In the genomic region with DNA sequence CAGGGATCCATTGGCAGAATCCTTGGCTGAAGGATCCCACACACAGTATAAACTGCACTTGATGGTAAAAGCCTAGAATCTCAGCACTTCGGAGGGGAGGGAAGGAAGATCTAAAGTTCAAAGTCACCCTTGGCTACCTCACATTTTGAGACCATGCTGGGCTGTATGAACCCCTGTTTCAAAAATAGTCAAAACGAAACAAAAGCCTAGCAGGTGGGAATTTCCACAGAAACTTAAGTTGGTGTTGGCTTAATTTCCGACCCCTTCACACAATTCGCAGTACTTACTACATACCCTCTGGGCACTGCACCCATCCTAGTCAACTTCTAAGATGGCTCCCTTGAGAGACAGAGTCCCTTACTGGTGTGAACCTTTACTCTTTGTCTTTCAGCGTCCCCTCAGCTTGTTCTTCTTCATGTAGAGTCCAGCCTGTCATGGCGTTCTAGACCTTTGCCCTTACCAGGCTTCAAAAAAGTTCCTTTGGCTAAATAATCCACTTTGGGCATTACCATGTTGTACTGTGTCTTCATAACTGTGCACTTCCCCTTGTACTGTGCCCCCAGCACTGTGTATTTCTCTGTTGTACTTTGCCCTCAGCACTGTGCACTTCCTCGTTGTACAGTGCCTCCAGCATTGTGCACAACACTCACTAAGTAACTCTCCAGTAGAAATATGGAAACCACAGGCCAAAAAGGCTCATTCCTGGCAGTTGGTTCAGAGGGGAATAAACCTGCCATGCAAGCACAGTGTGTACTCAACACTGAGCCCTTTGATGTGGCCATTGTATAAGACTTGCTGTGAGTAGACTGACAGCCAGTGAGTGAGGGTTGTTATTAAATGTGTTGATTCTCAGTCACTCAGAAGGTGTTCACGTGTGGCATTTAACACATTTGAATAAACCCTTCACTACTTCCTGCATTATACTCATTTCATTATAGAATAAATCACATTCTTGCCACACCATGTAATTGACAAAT, we compare ENCODE assay signal across 13 mouse cellular contexts.
DNase-seq lines count a peak whose midpoint lies in the region; ATAC-seq lines count a peak whose summit lies in the region.
"Had no signal": no experiment of that assay in that cellular context is flagged by ENCODE, and none has a peak within 500 bp of the region (broad histone marks: within the 10 kb centered on the region; RNA-seq: fewer than 3 reads in every experiment).

No protein-coding gene starts in this region.

- no peak overlapping the region for H3K4me3 ChIP-seq in kidney, embryonic 15.5 days (replicated peaks)
- no peak overlapping the region for H3K4me3 ChIP-seq in midbrain, embryonic 11.5 days (ENCODE audit: low read depth, low read length)
- H3K4me3 ChIP-seq in midbrain, embryonic 10.5 days, result no peak overlapping the region
- no peak overlapping the region for H3K4me3 ChIP-seq in intestine, embryonic 15.5 days (replicated peaks)
- H3K4me3 ChIP-seq: hindbrain, embryonic 15.5 days; lung, embryonic 15.5 days had no signal

- H3K9me3 ChIP-seq in kidney, embryonic 15.5 days (replicated peaks), result no peaks in the 10 kb centered on the region
- H3K9me3 ChIP-seq in midbrain, embryonic 11.5 days (ENCODE audit: control insufficient read depth, low read length), result no peaks in the 10 kb centered on the region
- no peaks in the 10 kb centered on the region for H3K9me3 ChIP-seq in midbrain, embryonic 10.5 days (replicated peaks)
- no peaks in the 10 kb centered on the region for H3K9me3 ChIP-seq in intestine, embryonic 15.5 days
- H3K9me3 ChIP-seq: hindbrain, embryonic 15.5 days; lung, embryonic 15.5 days had no signal

- no peak overlapping the region for H3K4me2 ChIP-seq in kidney, embryonic 15.5 days
- no peak overlapping the region for H3K4me2 ChIP-seq in midbrain, embryonic 11.5 days
- no peak overlapping the region for H3K4me2 ChIP-seq in intestine, embryonic 15.5 days (replicated peaks)
- H3K4me2 ChIP-seq: hindbrain, embryonic 15.5 days; lung, embryonic 15.5 days had no signal

- no peak for ATAC-seq in kidney, embryonic 15.5 days (replicated peaks; ENCODE audit: low FRiP score)
- 0 out of 2 replicates have a peak, but pooled peaks have one; percentile 27 for ATAC-seq in midbrain, embryonic 11.5 days (ENCODE audit: low FRiP score)
- peak; percentile 91 for ATAC-seq in intestine, embryonic 15.5 days
- ATAC-seq in frontal cortex, adult (ENCODE audit: low TSS enrichment), result no peak
- ATAC-seq: CD4-positive, CD25-positive, alpha-beta regulatory T cell, adult 4 months had no signal

- H3K27me3 ChIP-seq in kidney, embryonic 15.5 days, result no peaks in the 10 kb centered on the region
- no peaks in the 10 kb centered on the region for H3K27me3 ChIP-seq in midbrain, embryonic 11.5 days (ENCODE audit: control insufficient read depth, insufficient read depth, low read length)
- H3K27me3 ChIP-seq in midbrain, embryonic 10.5 days (ENCODE audit: low read depth, poor library complexity, severe bottlenecking), result no peaks in the 10 kb centered on the region
- no peaks in the 10 kb centered on the region for H3K27me3 ChIP-seq in intestine, embryonic 15.5 days (replicated peaks)
- H3K27me3 ChIP-seq: hindbrain, embryonic 15.5 days; lung, embryonic 15.5 days had no signal

- no peaks in the 10 kb centered on the region for H3K36me3 ChIP-seq in kidney, embryonic 15.5 days
- H3K36me3 ChIP-seq in midbrain, embryonic 11.5 days (ENCODE audit: control insufficient read depth, insufficient read depth, low read length), result no peaks in the 10 kb centered on the region
- H3K36me3 ChIP-seq in midbrain, embryonic 10.5 days, result no peaks in the 10 kb centered on the region
- no peaks in the 10 kb centered on the region for H3K36me3 ChIP-seq in intestine, embryonic 15.5 days
- H3K36me3 ChIP-seq: hindbrain, embryonic 15.5 days; lung, embryonic 15.5 days had no signal

- no peak overlapping the region for H3K9ac ChIP-seq in kidney, embryonic 15.5 days
- H3K9ac ChIP-seq in midbrain, embryonic 11.5 days (ENCODE audit: low read length), result no peak overlapping the region
- no peak overlapping the region for H3K9ac ChIP-seq in intestine, embryonic 15.5 days
- H3K9ac ChIP-seq: hindbrain, embryonic 15.5 days; lung, embryonic 15.5 days had no signal

- DNase-seq in kidney, adult 8-10 months, result peak; percentile 7 to 28
- DNase-seq in midbrain, embryonic 11.5 days (ENCODE audit: low spot score, missing footprints), result no peak
- no peak for DNase-seq in midbrain, embryonic 10.5 days (ENCODE audit: low spot score)
- DNase-seq in embryo, embryonic 10.5 days (ENCODE audit: low spot score), result no peak
- DNase-seq: adrenal gland, postnatal 25 days; heart, postnatal 10 days; thymus, adult 2 months had no signal

- no peak overlapping the region for H3K27ac ChIP-seq in kidney, embryonic 15.5 days
- no peak overlapping the region for H3K27ac ChIP-seq in midbrain, embryonic 11.5 days (ENCODE audit: low read depth, low read length)
- H3K27ac ChIP-seq in midbrain, embryonic 10.5 days (replicated peaks), result no peak overlapping the region
- H3K27ac ChIP-seq in intestine, embryonic 15.5 days, result no peak overlapping the region
- H3K27ac ChIP-seq: hindbrain, embryonic 15.5 days; lung, embryonic 15.5 days had no signal

- WGBS in kidney, embryonic 15.5 days, result 81% methylated on average over 8 of the region's 8 CpGs
- 85% methylated on average over 8 of the region's 8 CpGs for WGBS in midbrain, embryonic 11.5 days
- 87% methylated on average over 8 of the region's 8 CpGs for WGBS in midbrain, embryonic 10.5 days
- WGBS in intestine, embryonic 15.5 days, result 82% methylated on average over 8 of the region's 8 CpGs

- no peaks in the 10 kb centered on the region for H3K4me1 ChIP-seq in kidney, embryonic 15.5 days
- H3K4me1 ChIP-seq in midbrain, embryonic 11.5 days (ENCODE audit: control insufficient read depth, insufficient read depth, low read length), result no peaks in the 10 kb centered on the region
- no peaks in the 10 kb centered on the region for H3K4me1 ChIP-seq in midbrain, embryonic 10.5 days
- no peaks in the 10 kb centered on the region for H3K4me1 ChIP-seq in intestine, embryonic 15.5 days (replicated peaks)
- H3K4me1 ChIP-seq: hindbrain, embryonic 15.5 days had no signal

Comparison
In these comparisons a context has a peak if more than half of its experiments do, and no peak if none do; other contexts are left out.
1. DNase-seq: peak in kidney, adult 8-10 months (2 of 2); none in midbrain, embryonic 11.5 days (single experiment), midbrain, embryonic 10.5 days (single experiment) and embryo, embryonic 10.5 days (single experiment).
2. ATAC-seq: peak in midbrain, embryonic 11.5 days (single experiment) and intestine, embryonic 15.5 days (single experiment); none in kidney, embryonic 15.5 days (single experiment) and frontal cortex, adult (single experiment).